ENCODE assay signal across 33 mouse cellular contexts in the genomic region with DNA sequence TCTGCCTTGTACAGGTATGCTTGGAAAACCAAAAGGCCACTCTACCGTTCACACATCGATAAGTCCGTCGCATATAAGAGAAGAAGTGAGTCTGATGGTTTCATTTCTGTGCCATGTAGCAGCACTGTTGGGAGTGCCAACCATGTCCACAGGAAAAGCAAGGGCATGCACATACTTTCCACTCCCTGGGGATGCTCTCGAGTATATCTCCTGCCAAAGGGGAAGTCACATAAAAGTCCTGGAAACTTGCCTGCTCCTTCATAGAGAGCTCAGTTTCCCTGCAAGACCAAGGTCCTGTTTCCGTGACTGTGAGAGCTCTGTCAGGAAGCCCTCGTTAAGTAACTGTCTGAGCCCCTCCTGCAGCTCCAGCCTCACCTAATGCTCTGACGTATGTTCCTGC. TPM values are rescaled to one million over a fixed set of nuclear protein-coding genes. Genes with fewer than 3 reads are reported as not detected.
"Had no signal": no experiment of that assay in that cellular context is flagged by ENCODE, and none has a peak within 500 bp of the region (broad histone marks: within the 10 kb centered on the region; RNA-seq: fewer than 3 reads in every experiment).

No protein-coding gene starts in this region.

- H3K27ac ChIP-seq: limb, embryonic 10.5 days; limb, embryonic 12.5 days; limb, embryonic 13.5 days; limb, embryonic 15.5 days; liver, embryonic 12.5 days; liver, embryonic 13.5 days; liver, embryonic 14.5 days; liver, embryonic 15.5 days; lung, embryonic 15.5 days; macrophage; midbrain, embryonic 10.5 days; midbrain, embryonic 12.5 days; midbrain, embryonic 13.5 days; midbrain, embryonic 15.5 days; neural tube, embryonic 12.5 days; neural tube, embryonic 13.5 days had no signal

- ATAC-seq: liver, embryonic 12.5 days; liver, postnatal 0 days; lung, postnatal 0 days; midbrain, embryonic 13.5 days; midbrain, embryonic 15.5 days; midbrain, embryonic 16.5 days had no signal

- DNase-seq: left cerebral cortex, postnatal 4 days; liver; liver, embryonic 13.5 days; liver, postnatal 0 days; lung, adult 18-20 months; lung, adult 2 months; lung, embryonic 14.5 days; lung, postnatal 10 days; lung, postnatal 14 days; lung, postnatal 4 days; midbrain, embryonic 14.5 days had no signal

- H3K27me3 ChIP-seq: limb, embryonic 12.5 days; limb, embryonic 13.5 days; limb, embryonic 15.5 days; liver, embryonic 12.5 days; liver, embryonic 13.5 days; liver, embryonic 15.5 days; lung, embryonic 15.5 days; megakaryocyte, embryonic 14.5 days; midbrain, embryonic 12.5 days; midbrain, embryonic 13.5 days; midbrain, embryonic 15.5 days; neural tube, embryonic 12.5 days; neural tube, embryonic 13.5 days had no signal

- H3K36me3 ChIP-seq: liver, embryonic 13.5 days; liver, embryonic 15.5 days; neural tube, embryonic 12.5 days had no signal

- H3K9ac ChIP-seq: limb, embryonic 12.5 days; limb, embryonic 13.5 days; limb, embryonic 15.5 days; liver, embryonic 12.5 days; liver, embryonic 13.5 days; liver, embryonic 14.5 days; liver, embryonic 15.5 days; liver, postnatal 0 days; lung, embryonic 14.5 days; lung, embryonic 15.5 days; midbrain, embryonic 12.5 days; midbrain, embryonic 13.5 days; midbrain, embryonic 15.5 days; neural tube, embryonic 12.5 days; neural tube, embryonic 13.5 days had no signal

- H3K4me2 ChIP-seq: limb, embryonic 12.5 days; limb, embryonic 13.5 days; limb, embryonic 15.5 days; liver, embryonic 11.5 days; liver, embryonic 12.5 days; liver, embryonic 13.5 days; liver, embryonic 15.5 days; lung, embryonic 14.5 days; lung, embryonic 15.5 days; midbrain, embryonic 11.5 days; midbrain, embryonic 12.5 days; midbrain, embryonic 13.5 days; midbrain, embryonic 15.5 days; neural tube, embryonic 12.5 days; neural tube, embryonic 13.5 days had no signal

- H3K9me3 ChIP-seq: limb, embryonic 10.5 days; limb, embryonic 12.5 days; limb, embryonic 13.5 days; limb, embryonic 15.5 days; liver, embryonic 12.5 days; liver, embryonic 13.5 days; liver, embryonic 15.5 days; lung, embryonic 15.5 days; megakaryocyte, embryonic 14.5 days; midbrain, embryonic 10.5 days; midbrain, embryonic 12.5 days; midbrain, embryonic 13.5 days; midbrain, embryonic 15.5 days; neural tube, embryonic 12.5 days; neural tube, embryonic 13.5 days had no signal

- H3K4me1 ChIP-seq: limb, embryonic 10.5 days; limb, embryonic 12.5 days; limb, embryonic 15.5 days; liver, embryonic 12.5 days; liver, embryonic 15.5 days; lung, embryonic 15.5 days; midbrain, embryonic 10.5 days; midbrain, embryonic 12.5 days; midbrain, embryonic 13.5 days; midbrain, embryonic 15.5 days; neural tube, embryonic 12.5 days; neural tube, embryonic 13.5 days had no signal

- H3K4me3 ChIP-seq: limb, embryonic 10.5 days; limb, embryonic 12.5 days; limb, embryonic 13.5 days; limb, embryonic 15.5 days; liver, embryonic 12.5 days; liver, embryonic 13.5 days; liver, embryonic 15.5 days; lung, embryonic 15.5 days; megakaryocyte, embryonic 14.5 days; midbrain, embryonic 10.5 days; midbrain, embryonic 12.5 days; midbrain, embryonic 13.5 days; midbrain, embryonic 15.5 days; myocyte; neural tube, embryonic 12.5 days; neural tube, embryonic 13.5 days had no signal

RNA-seq across cellular contexts. Expression of a gene that starts 16.1 kb away (rescaled TPM):
- total RNA-seq: megakaryocyte-erythroid progenitor cell, adult 5-6 weeks had no signal
